Mouse (Mus musculus): ENCODE measurements around the gene Stac3.

DNA sequence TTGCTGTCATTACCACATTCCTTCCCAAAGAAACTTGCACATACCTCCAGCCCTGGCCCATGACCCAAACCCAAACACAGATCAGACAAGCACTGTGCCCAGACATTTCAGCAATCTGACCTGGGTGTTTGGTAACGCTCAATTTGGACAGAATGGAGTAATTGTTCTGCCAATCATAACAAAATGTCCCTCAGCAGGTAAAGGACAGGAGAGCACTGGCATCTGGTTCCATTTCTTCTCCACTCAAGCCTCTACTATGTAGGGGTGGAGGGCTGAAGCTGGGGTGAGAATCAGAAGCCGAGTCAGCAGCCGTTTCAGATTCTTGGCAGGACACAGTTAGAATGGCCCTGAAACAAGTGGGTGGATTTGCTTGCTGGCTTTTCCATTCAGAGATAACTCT is 9.4 kb upstream of the Stac3 start:
- no peak for TF ChIP-seq ZC3H11A (IDR thresholded peaks at IDR 0.05; ENCODE audit: borderline replicate concordance, low read depth, low read length)
- no peak for TF ChIP-seq HCFC1 (IDR thresholded peaks at IDR 0.05; ENCODE audit: borderline replicate concordance, insufficient read depth, low read length)
- no peak for TF ChIP-seq MAFK (IDR thresholded peaks at IDR 0.05; ENCODE audit: insufficient read depth, low read depth, low read length)
